Mouse (Mus musculus) megakaryocyte progenitor cell, adult 5-6 weeks (primary cell): ENCODE measurements around the gene Ubqln1. TPM values are rescaled to one million over a fixed set of nuclear protein-coding genes. Genes with fewer than 3 reads are reported as not detected.
A peak's percentile ranks its signal among the peaks of the same experiment; 100 is the strongest.

Experiments
- ATAC-seq: replicated peaks from 2 replicates; pipeline ENCODE4 v1.8.0; 2016; ENCODE audit warnings: mild to moderate bottlenecking, moderate TSS enrichment, inconsistent platforms; ENCODE audit not compliant: poor library complexity
- total RNA-seq, 2 experiments: library from RNA; stranded (forward) in 1 of 2; stranded (reverse) in 1 of 2; fragments of 157-497, 149-512 nt in 1 of 2; fragments of 200-1000 nt in 1 of 2; gene quantifications; 2 replicates each; pipeline versions ENCODE4 v1.2.3 to v1.2.4; 2015 to 2017

Gene Ubqln1
- 52.2 and 57.6 TPM in 2 replicates for total RNA-seq (2015)
- total RNA-seq (2017): 53.0 and 64.7 TPM in 2 replicates

DNA sequence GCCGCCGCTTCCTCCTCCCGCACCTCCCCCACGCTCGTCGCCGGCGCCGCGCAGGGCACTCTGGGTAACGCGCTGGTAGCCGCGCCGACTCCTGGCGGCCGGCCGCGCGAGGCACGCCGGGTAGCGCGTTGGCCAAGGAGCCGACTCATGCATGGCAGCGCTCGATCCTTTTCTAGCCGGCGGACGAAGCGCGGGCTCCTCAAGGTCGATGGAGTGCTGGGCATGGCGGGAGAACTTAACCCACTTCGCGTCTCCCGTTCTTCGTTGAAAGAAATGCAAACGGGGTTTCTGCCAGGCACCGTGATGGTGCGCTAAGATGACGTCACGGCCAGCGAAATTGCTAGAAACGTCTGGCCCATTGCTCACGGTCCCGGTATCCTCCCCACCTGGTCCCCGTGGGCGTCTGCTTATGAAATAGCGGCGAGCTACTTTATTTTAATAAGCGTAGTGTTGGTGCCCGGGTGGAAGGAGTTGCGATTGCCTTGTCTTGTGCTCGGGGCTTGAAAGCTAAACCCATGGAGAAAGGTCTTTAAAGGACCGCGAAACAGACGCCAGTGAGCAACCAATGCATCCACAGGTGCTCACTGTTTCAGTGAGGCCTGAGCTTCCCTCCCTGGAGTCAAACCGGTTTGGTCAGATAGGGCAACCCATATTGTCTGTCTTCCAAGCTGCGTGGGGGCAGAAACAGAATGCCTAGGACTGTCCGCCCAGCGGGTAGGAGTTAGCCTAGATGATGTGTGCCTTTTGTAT lies at the start of gene Ubqln1:
TSS of gene Ubqln1 (minus strand) at position 62 of the 750 bp plus-strand sequence.
- peak; percentile 90 for ATAC-seq

DNA sequence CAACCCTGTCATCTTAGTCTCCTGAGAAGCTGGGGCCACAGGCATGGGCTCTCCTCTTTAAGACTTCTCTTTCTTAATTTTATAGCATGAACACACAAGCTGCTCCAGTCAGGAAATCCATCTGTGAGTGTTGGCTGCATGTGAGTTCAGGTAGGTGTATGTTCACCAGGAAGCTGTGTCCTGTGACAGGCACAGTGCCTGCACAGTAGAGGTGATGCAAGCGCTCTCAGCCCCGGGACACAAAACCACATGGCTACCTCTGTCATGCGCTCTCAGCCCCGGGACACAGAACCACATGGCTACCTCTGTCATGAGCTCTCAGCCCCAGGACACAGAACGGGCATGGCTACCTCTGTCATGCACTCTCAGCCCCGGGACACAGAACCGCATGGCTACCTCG lies 48.1 kb upstream of the Ubqln1 start:
- peak; percentile 76 for ATAC-seq

GRCm38 (mm10) chr13:58261674-58262073 lies 46.2 kb upstream of the Ubqln1 start:
- no peak for ATAC-seq

GRCm38 (mm10) chr13:58253268-58253667 lies 37.8 kb upstream of the Ubqln1 start:
- no peak for ATAC-seq

DNA sequence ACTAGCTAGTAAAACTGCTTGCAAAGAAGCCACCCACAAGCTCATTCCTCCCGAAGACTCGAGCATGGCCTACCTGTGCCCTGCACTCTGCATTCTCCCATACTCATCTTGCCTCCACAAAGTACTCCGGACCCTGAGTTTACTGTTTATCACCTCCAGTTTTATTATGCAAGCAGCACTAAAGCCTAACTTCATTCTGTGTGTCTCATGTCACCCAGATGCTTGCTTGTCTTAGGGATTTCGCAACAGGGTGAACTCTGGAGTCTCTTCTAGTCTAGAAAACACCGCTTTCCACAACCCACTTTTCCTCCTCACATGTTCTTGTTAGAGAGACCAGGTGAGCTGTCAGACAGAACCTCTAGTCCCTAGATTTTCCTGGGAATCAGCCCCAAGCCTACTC lies 33.5 kb upstream of the Ubqln1 start:
- no peak for ATAC-seq

- ATAC-seq: no peak
Measured at GRCm38 (mm10) chr13:58236536-58236935, 21.1 kb upstream of the Ubqln1 start.

- ATAC-seq: peak; percentile 80
Measured at GRCm38 (mm10) chr13:58232611-58233010, 17.2 kb upstream of the Ubqln1 start.

GRCm38 (mm10) chr13:58232070-58232469 lies 16.6 kb upstream of the Ubqln1 start:
- ATAC-seq: no peak

DNA sequence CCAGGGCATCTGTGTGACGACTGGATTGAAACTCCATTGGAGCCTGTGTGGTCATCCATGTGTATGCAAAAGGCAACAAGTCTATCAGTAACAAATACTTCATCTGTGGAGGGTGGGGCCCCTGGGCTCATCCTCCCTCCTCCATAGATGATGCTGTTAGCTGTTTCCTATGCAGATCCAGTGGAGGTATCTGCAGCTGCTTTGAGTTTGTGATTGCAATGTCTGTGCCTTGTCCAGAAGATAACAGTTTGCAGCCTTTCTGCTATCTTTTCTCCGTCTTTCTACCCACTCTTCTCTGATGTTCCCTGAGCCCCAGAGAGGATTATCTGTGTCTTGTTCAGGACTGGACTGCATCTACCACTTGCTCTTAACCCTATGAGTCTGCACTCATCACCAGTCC lies 13.2 kb upstream of the Ubqln1 start:
- ATAC-seq: peak; percentile 39

- ATAC-seq: no peak
Measured at GRCm38 (mm10) chr13:58225694-58226093, 10.2 kb upstream of the Ubqln1 start.

DNA sequence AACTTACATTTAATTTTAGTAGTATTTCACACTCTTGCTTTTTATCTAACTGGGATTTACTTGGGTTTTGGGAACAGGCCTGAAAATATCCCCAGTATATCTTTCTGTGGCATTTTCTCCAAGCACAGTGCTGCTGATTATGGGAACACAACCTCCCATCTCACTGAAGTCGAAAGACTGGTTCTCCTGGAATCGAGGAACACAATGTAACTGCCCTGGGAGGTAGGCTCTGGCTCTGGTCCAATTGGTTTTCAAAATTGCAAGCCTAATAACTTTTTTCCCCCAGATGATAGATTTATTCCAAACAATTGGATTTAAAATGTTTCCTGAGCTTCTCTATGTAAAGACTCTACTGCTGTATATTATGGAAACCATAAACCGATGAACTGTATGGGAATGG lies 4.8 kb upstream of the Ubqln1 start:
- ATAC-seq: no peak

GRCm38 (mm10) chr13:58217536-58217935 lies 2.1 kb upstream of the Ubqln1 start:
- no peak for ATAC-seq

DNA sequence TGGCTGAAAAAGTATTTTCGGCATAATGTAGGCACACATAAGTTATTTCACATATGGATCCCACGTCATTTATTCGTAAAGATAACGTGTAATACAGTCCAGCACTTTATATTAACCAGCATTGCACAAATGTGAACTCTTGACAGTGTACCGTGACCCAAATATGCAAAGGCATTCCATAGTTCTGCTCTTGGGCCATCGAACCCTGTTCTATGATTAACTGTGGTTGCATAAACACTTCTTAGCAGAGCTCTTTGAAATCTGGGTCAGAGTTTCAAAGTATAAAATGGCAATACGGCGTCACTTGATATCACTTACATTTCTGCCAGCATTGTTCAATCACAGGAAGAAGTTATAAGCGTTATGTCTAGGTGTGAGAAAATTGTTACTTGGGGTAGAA lies 942 bp upstream of the Ubqln1 start:
- ATAC-seq: no peak

DNA sequence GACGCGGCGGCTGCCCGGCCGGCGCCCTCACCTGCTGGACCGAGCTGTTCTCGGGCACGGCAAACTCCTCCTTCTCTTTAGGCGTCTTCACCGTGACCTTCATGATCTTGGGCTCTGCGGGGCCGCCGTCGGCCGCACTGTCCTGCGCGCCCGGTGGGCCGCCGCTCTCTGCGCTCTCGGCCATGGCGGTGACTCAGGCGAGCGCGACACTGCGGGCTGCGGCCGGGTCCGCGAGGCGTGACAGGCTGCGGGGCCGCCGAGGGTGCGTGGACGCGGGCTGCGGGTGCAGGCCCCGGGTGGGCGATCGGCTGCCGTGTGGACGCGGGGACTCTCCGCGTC lies 231 bp downstream of the Ubqln1 start:
- no peak for ATAC-seq

DNA sequence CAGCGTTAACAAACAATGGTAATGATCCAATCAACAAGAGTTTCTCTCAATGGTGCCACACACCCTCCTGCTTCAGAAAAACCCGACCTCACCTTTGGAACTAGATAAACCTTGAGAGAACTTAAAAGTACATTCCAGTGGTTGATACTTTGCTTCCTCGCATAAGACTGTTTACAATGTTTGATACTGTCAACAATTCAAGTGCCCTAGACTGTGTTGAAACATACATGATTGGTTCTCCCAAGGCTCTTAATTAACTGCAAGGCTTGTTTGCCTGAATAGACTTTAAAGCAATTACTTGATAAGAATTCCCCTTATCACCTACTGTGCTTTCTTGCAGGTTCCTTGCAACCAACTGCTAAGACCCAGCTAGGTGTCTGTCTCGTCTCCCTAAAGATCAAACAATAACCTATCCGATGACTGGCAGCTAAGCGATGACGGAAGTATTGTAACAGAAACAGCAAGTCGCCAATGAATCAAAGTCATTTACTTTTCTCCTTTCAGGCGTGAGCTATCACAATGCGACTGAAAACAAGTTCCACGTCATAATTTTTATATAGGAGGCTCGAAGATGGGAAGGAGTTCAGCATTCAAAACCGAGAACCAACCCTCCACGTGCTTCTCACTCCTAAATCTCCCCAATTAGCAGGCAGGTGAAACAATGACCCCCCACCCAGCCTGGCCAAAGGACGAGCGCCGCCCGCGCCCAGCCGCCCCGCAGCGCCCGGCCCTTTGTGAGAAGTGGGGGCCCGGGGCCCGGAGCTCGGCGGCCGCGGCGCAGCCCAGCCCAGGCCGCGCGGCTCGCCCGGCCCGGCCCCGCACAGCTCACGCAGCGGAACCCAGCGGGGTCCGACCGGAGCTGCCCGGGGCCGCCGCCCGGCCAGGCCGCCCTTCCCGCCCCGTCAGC lies 854 bp downstream of the Ubqln1 start:
- ATAC-seq: 0 out of 2 replicates have a peak, but pooled peaks have one; percentile 7

DNA sequence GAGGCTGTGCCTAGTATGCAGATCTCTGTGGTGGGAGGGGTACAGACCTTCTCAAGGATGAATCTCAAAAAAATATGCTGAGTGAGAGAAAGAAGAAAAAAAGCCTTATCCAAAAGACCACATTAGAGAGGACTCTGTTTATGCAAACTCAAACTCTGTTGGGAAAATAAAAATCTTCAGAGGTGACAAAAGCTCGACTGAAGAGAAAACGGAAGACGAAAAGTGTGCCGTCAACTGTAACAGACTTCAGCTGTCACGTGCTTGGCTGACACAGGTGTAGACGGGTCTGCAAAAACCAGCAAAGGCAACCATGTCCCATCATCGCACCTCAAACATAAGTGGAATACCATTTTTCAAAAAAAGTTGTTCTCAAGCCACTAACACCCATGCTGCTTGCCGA lies 1.7 kb downstream of the Ubqln1 start:
- no peak for ATAC-seq

GRCm38 (mm10) chr13:58212530-58212929 lies 2.9 kb downstream of the Ubqln1 start:
- ATAC-seq: no peak

GRCm38 (mm10) chr13:58210441-58210840 lies 5.0 kb downstream of the Ubqln1 start:
- peak; percentile 37; the same call in 1 of the 2 replicates for ATAC-seq

GRCm38 (mm10) chr13:58206084-58206483 lies 9.4 kb downstream of the Ubqln1 start:
- ATAC-seq: 0 out of 2 replicates have a peak, but pooled peaks have one; percentile 41

DNA sequence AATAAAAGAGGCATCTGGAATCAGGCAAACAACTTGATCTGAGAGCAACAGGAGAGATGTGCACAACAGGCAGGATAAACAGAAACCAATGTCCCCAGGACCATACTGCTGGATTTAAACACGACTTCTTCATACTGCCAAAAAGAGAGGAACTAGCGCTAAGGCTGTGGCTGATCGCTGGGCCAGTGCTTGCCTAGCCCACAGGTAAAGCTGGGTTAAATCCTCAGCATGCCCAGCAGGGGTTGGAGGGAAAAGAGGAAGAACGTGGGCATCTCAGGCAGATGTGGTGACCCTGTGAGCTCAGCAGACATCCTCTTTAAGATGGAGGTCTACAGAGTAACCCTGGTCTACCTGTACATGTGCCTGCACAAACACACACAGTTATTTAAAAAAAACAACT lies 10.5 kb downstream of the Ubqln1 start:
- peak; percentile 88 for ATAC-seq

DNA sequence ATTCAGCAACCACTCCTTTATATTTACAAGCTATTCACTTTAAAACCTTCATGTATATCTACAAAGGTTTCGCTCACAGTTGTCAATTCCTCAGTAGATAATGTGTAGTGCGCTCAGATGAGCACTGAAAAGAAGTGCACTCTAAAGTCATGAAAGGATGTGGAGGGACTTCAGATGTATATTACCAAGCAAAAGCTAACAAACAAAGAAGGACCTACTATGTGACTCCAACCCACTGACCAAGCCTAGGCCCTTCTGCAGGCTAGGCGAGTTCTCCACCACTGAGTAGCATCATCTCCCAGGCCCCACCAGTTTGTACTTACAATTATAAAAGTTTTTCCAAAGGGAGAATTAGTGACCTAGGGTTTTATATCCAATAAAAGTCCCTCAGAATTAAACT lies 11.3 kb downstream of the Ubqln1 start:
- ATAC-seq: no peak

DNA sequence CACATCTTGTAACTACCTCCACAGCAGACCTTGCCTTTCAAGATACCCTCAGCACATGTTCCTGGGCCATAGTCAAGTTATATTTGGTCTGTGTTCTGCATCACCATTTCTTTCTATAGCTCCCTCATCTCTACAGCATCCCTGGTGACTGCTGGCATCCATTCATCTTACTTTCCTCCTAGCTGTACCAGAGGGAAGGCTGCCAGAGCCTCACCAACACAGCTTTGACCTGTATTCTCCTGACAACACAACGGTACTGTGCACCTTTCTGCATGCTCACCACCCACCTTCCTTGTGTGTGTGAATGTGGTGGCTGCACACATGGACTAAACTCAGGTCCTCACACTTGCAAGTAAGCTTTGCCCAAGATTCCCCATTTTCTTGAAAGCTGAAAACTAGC lies 12.6 kb downstream of the Ubqln1 start:
- ATAC-seq: no peak
